Mouse (Mus musculus) heart, embryonic 15.5 days (tissue): Measurements from ENCODE around the gene Mgat5. TPM values are rescaled to one million over a fixed set of nuclear protein-coding genes. Genes with fewer than 3 reads are reported as not detected.
A peak's percentile ranks its signal among the peaks of the same experiment; 100 is the strongest.

Experiments
- ATAC-seq: fragments of 200-750 bp; cut with Nextera tagmentation; replicated peaks from 2 replicates; pipeline ENCODE4 v1.8.0; 2017; ENCODE audit warnings: low read depth, moderate TSS enrichment; ENCODE audit not compliant: insufficient number of reproducible peaks, insufficient read depth, low FRiP score
- H3K27ac ChIP-seq: fragments of 300-500 bp; sonication (generic); 2 replicates; pipeline ENCODE4 v1.5.1; 2015; ENCODE audit warnings: mild to moderate bottlenecking, inconsistent platforms
- H3K27me3 ChIP-seq: fragments of 300-500 bp; sonication (generic); 2 replicates; pipeline ENCODE4 v1.6.1; 2015; ENCODE audit warnings: inconsistent platforms
- H3K36me3 ChIP-seq: fragments of 300-500 bp; sonication (generic); 2 replicates; pipeline ENCODE4 v1.6.1; 2015; ENCODE audit warnings: mild to moderate bottlenecking, inconsistent platforms
- H3K4me1 ChIP-seq: fragments of 300-500 bp; sonication (generic); replicated peaks from 2 replicates; pipeline ENCODE4 v1.6.1; 2015; ENCODE audit warnings: inconsistent platforms
- H3K4me2 ChIP-seq: fragments of 300-500 bp; sonication (generic); 2 replicates; pipeline ENCODE4 v1.6.1; 2015; ENCODE audit warnings: inconsistent platforms, mild to moderate bottlenecking, moderate library complexity
- H3K4me3 ChIP-seq: fragments of 300-500 bp; sonication (generic); 2 replicates; pipeline ENCODE4 v1.5.1; 2015; ENCODE audit warnings: mild to moderate bottlenecking, inconsistent platforms
- H3K9ac ChIP-seq: fragments of 300-500 bp; sonication (generic); 2 replicates; pipeline ENCODE4 v1.6.1; 2015; ENCODE audit warnings: mild to moderate bottlenecking, inconsistent platforms
- H3K9me3 ChIP-seq: fragments of 300-500 bp; sonication (generic); replicated peaks from 2 replicates; pipeline ENCODE4 v1.6.1; 2016; ENCODE audit warnings: inconsistent platforms
- WGBS: fragments of 180-500 bp; shearing (Covaris S2); methylation state at CpG from one replicate; pipeline ENCODE4 v1.1.7; 2015; ENCODE audit warnings: mixed read lengths; 5-methylcytosine and 5-hydroxymethylcytosine counted together
- polyA plus RNA-seq: library from polyadenylated mRNA; unstranded; fragments of >200 nt; fragmentation: Nextera tagmentation; extraction: Ambion mirVana; gene quantifications from 2 replicates; pipeline ENCODE4 v1.2.1, GENCODE M21; 2015

Gene Mgat5
- polyA plus RNA-seq, 1 experiment from 2014 or later = 3.7 TPM

DNA sequence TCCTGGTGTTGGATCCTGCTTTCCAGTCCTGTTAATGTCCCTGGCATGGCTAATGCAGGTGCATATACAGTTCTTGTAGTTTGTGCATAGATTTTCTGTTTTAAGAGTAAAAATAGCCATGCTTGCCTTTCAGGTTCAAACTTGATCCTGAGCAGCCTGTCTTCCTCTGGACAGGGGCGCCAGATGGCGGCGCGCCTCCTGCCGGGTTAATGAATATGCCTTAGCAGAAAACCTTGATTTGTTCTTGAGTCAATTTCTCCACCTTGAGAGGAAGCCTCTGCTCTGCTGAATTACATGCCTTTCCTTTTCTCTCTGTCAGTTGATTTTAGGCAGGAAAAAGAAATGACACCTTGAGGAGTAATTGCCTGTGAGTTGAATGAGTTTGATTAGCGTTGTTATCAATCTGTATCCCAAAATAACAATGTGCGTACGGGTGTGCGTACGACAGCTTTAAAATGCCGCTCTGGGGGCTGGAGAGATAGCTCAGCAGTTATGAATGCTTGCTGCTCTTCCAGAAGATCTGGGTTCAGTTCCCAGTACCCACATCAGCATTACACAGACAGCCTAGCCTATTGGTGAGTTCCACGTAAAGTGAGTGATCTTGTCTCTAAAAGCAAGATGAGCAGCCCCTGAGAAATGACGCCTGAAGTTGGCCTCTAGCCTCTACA is 57.5 kb downstream of the Mgat5 start:
- ATAC-seq = no peak
- H3K9me3 ChIP-seq = no peaks in the 10 kb centered on the region
- H3K27me3 ChIP-seq = no peaks in the 10 kb centered on the region
- WGBS = 55% methylated on average over 13 of the region's 13 CpGs
- no peak overlapping the region for H3K4me3 ChIP-seq
- peak overlapping the region; percentile 27; the same call in 1 of the 2 replicates for H3K27ac ChIP-seq
- no peak overlapping the region for H3K9ac ChIP-seq
- peaks cover 17% of the 10 kb centered on the region for H3K4me1 ChIP-seq
- H3K36me3 ChIP-seq = no peaks in the 10 kb centered on the region
- H3K4me2 ChIP-seq = no peak overlapping the region

DNA sequence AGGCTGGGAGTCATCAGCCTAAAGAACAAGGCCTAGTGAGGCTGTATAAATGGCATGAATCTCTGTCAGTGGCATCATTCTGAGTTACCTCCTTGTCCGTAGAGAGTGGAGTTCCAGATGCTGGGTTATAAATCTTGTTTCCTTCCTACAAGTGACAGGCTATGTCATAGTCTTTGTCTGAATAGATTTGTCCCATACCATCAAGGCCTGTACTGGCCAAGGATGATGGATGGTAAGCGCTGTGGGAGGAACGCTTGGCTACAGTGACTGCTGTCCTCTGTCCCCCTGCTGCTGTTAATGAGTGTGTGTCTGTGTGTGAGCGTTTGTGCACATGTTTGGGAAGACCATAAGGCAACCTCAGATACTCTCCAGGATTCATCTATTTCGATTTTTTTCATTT is 63.2 kb downstream of the Mgat5 start:
- H3K4me2 ChIP-seq = no peak overlapping the region
- no peak overlapping the region for H3K27ac ChIP-seq
- H3K4me1 ChIP-seq = peaks cover 2% of the 10 kb centered on the region; the same call in 1 of the 2 replicates
- H3K27me3 ChIP-seq = no peaks in the 10 kb centered on the region
- ATAC-seq = no peak
- no peaks in the 10 kb centered on the region for H3K9me3 ChIP-seq
- H3K9ac ChIP-seq = no peak overlapping the region
- no peaks in the 10 kb centered on the region for H3K36me3 ChIP-seq
- 89% methylated on average over 5 of the region's 5 CpGs for WGBS
- H3K4me3 ChIP-seq = no peak overlapping the region

DNA sequence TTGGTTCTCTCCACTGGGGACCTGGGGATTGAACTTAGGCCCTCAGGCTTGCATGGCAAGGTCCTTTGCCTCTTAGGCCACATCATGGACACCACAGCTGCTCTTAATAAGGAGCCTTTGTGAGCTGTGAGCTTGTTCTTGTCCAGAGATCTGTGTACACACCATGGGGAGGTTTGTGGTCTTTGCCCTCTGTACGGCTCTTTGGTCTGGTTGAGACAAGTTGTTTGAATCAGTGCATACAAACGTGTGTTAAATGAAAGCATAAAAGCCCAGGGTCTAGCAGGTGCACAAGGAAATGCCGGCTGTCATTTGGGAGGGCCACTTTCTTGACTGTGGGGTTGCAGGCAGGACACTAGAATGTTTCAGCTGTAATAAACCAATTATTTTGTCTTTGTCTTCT is 64.5 kb downstream of the Mgat5 start:
- 78% methylated on average over 3 of the region's 3 CpGs for WGBS
- Histone ChIP-seq H3K4me1 (peaks cover 6% of the 10 kb centered on the region; the same call in 1 of the 2 replicates), H3K9me3 (no peaks in the 10 kb centered on the region), H3K4me3 (no peak overlapping the region), H3K27ac (no peak overlapping the region), H3K9ac (no peak overlapping the region), H3K27me3 (no peaks in the 10 kb centered on the region), H3K4me2 (no peak overlapping the region), H3K36me3 (no peaks in the 10 kb centered on the region)
- no peak for ATAC-seq

DNA sequence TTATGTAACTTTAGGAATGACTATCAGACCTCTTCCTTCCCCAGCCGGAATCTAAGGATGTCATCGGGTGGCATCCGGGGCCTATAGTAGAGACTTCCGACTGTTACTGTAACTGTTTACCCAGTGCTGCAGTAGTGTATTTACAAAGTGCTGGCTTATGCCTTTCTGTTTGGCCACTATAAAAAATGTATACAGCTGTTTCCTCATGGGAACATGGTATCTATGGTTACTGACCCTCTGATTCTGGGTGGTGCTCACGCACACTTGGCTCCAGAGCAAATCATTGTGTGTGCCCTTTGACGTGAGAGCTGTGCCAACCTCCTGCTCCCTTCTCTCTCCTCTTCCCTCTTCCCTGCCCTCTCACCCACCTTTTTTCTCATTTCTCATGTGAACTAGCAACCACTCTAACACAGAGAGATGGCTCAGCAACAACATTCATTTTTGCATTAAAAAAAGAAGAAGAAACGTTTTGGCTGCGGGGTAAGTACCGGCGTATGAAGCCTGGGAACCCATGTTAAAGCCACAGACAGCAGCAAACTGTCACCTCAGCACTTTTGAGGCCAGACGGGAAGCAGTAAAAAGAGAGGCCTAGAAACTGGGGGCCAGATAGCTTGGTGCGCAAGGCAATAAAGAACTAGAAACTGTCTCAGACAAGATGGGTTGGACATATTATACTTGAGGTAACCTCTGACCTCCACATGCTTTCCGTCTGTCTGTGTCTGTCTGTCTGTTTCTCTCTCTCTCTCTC is 65.6 kb downstream of the Mgat5 start:
- no peak for ATAC-seq
- H3K27ac ChIP-seq = no peak overlapping the region
- WGBS = 75% methylated on average over 13 of the region's 13 CpGs
- H3K4me2 ChIP-seq = no peak overlapping the region
- H3K4me3 ChIP-seq = no peak overlapping the region
- H3K9ac ChIP-seq = no peak overlapping the region
- H3K27me3 ChIP-seq = no peaks in the 10 kb centered on the region
- peaks cover 6% of the 10 kb centered on the region; the same call in 1 of the 2 replicates for H3K4me1 ChIP-seq
- no peaks in the 10 kb centered on the region for H3K36me3 ChIP-seq
- no peaks in the 10 kb centered on the region for H3K9me3 ChIP-seq

DNA sequence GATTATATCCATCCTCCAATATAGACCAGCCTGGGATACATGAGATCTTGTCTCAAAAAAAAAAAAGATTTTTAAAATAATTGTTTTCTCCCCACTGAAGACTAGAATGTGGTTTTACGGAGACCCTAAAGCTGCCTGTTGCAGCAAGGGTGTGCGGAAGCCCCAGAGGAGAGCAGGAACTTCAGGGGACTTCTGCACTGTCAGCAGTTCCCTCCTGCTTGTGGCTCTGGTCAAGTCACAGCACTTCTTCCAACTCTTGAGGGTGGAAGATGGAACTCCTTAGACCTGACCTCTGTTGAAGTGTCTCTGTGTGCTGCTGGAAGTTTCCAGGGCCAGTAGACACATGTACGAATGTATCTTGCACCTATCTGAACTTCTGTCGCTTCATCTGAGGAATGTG is 66.3 kb downstream of the Mgat5 start:
- WGBS = 89% methylated on average over 4 of the region's 4 CpGs
- no peaks in the 10 kb centered on the region for H3K27me3 ChIP-seq
- no peak for ATAC-seq
- H3K9ac ChIP-seq = no peak overlapping the region
- H3K27ac ChIP-seq = no peak overlapping the region
- H3K36me3 ChIP-seq = no peaks in the 10 kb centered on the region
- H3K4me1 ChIP-seq = peaks cover 6% of the 10 kb centered on the region; the same call in 1 of the 2 replicates
- no peak overlapping the region for H3K4me3 ChIP-seq
- H3K9me3 ChIP-seq = no peaks in the 10 kb centered on the region
- no peak overlapping the region for H3K4me2 ChIP-seq

DNA sequence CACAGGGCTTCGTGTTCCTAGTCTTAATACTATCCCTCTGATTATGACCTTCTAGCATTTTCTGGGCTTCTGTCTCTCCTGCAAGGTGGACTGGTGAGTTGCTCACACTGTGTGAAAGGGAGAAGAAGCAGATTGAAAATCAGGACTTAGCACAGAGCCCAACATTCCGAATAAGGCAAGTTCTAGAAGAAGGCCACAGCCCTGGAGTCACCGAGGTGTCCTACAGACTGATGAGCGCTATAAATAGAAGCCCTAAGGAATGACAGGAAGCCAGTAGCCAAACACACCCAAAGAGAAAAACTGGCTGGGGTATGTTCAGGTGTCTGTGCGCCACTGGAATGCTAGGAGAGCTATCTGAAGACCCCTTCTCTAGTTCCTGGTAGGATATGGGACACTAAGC is 68.5 kb downstream of the Mgat5 start:
- no peaks in the 10 kb centered on the region for H3K36me3 ChIP-seq
- 49% methylated on average over 5 of the region's 5 CpGs for WGBS
- H3K9me3 ChIP-seq = no peaks in the 10 kb centered on the region
- peak overlapping the region; percentile 69 for H3K27ac ChIP-seq
- peak; percentile 50; the same call in 1 of the 2 replicates for ATAC-seq
- H3K4me1 ChIP-seq = peaks cover 6% of the 10 kb centered on the region; the same call in 1 of the 2 replicates
- H3K4me3 ChIP-seq = no peak overlapping the region
- H3K4me2 ChIP-seq = no peak overlapping the region
- no peak overlapping the region for H3K9ac ChIP-seq
- no peaks in the 10 kb centered on the region for H3K27me3 ChIP-seq

DNA sequence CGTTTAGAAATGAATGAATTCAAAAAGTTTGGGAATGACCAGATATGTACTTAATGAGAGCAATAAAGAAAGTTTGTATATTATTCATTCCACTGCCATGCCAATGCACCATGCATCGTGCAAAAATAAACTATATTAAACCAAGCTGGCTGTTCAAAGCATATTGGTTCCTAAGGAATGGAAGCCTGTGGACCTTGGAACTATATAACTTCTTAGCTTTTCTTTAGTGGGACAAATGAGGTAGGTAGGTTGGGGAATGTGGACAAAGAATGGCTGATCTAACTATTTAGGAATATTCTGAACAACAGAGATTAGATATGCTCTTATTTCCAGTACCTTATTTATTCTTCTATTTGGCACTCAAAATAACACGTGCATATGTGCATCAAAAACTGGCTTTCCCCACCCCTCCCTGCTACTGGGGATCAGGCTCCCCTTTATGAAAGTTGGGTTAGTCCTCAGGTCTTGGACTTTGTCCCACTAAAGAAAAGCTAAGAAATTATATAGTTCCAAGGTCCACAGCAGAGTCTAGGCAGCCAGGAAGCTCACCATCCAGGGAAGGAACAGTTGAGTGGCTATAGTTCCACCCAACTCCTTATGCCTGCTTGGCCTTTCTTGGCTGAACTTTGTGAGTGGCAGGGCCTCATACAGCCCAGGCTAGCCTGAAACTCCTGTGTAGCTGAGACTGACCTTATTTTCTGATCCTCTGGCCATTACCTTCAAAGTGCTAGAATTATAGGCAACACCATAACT is 70.9 kb downstream of the Mgat5 start:
- Histone ChIP-seq H3K4me1 (peaks cover 6% of the 10 kb centered on the region; the same call in 1 of the 2 replicates), H3K4me2 (no peak overlapping the region), H3K4me3 (no peak overlapping the region), H3K9ac (no peak overlapping the region), H3K36me3 (no peaks in the 10 kb centered on the region), H3K9me3 (no peaks in the 10 kb centered on the region), H3K27me3 (no peaks in the 10 kb centered on the region), H3K27ac (no peak overlapping the region)
- WGBS = 86% methylated on average over 3 of the region's 3 CpGs
- ATAC-seq = no peak

DNA sequence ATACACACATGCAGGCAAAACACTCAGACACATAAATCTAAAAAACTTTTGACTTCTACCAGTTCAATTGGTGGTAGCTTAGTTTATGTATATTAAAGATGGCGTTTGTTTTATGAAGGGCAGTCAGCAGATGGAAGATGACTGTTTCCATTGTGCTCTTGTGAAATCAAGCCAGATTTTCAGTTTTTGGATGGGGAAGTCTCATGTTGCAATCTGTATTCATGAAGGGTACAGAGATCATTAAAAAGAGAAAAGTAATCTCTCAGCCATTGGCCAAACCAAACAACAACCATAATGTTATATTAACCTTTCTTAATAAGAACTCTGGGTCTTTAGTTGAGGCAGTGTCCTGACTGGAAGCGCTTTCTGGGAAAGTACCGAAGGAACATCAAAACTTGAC is 73.3 kb downstream of the Mgat5 start:
- no peak for ATAC-seq
- Histone ChIP-seq H3K9me3 (no peaks in the 10 kb centered on the region), H3K4me2 (no peak overlapping the region), H3K9ac (no peak overlapping the region), H3K4me1 (peaks cover 3% of the 10 kb centered on the region; the same call in 1 of the 2 replicates), H3K36me3 (no peaks in the 10 kb centered on the region), H3K27me3 (no peaks in the 10 kb centered on the region), H3K4me3 (no peak overlapping the region), H3K27ac (no peak overlapping the region)
- 87% methylated on average over 3 of the region's 3 CpGs for WGBS

DNA sequence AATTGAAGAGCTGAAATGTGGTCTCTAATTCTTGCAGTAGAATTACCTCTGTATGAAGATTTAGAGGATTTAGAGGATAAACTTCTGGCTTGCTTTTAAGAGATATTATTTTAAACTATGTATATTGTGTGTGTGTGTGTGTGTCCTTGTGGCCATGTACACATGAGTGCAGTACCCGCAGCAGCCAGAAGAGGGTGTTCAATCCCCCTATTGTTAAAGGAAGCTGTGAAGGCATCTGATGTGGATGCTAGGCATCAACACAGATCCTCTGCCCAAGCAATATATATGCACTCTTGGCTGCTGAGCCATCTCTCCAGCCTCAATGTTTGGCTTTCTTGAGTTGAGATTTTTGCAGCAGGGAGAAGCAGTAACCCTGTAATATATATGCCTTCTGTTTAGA is 75.4 kb downstream of the Mgat5 start:
- no peaks in the 10 kb centered on the region for H3K9me3 ChIP-seq
- no peaks in the 10 kb centered on the region for H3K27me3 ChIP-seq
- H3K36me3 ChIP-seq = no peaks in the 10 kb centered on the region
- no peak overlapping the region for H3K9ac ChIP-seq
- H3K4me2 ChIP-seq = no peak overlapping the region
- no peak overlapping the region for H3K4me3 ChIP-seq
- ATAC-seq = no peak
- no peaks in the 10 kb centered on the region for H3K4me1 ChIP-seq
- H3K27ac ChIP-seq = no peak overlapping the region
- WGBS = 93% methylated on average over 1 of the region's 1 CpGs

DNA sequence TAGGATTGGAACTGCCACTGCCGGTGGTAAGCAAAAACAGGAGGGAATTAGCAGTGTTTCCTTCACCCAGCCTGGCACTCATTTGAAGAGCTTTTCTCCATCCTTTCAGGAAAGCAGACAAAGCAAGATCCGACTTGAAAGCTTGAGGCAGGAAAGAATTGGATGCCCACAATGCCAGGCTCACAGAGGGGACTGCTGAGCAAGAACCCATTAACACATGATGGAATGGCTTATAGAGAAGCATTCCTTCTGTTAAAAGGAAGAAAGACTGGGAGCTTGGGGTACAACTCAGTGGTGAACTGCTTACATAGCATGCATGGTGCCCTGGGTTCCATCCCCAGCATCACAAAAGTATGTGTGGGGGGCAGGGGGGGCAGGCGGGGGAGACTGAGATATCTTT is 80.2 kb downstream of the Mgat5 start:
- H3K9ac ChIP-seq = no peak overlapping the region
- no peaks in the 10 kb centered on the region for H3K36me3 ChIP-seq
- WGBS = 83% methylated on average over 3 of the region's 3 CpGs
- H3K4me3 ChIP-seq = no peak overlapping the region
- H3K4me1 ChIP-seq = no peaks in the 10 kb centered on the region
- no peaks in the 10 kb centered on the region for H3K9me3 ChIP-seq
- H3K27me3 ChIP-seq = no peaks in the 10 kb centered on the region
- H3K4me2 ChIP-seq = no peak overlapping the region
- H3K27ac ChIP-seq = no peak overlapping the region
- no peak for ATAC-seq

DNA sequence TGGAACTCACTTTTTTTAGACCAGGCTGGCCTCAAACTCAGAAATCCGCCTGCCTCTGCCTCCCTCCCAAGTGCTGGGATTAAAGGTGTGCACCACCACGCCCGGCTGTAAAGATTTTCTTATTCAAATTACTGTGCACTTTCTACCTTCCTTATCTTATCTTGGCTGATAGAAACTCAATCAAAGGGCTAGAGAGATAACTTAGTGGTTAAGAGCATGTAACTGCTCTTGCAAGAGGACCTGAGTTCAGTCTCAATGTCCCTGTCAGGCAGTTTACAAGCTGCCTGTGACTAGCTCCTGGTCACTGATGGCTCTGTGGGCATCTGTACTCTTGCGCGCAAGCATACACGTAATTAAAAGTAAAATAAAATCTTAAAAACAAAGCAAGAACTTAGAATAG is 82.7 kb downstream of the Mgat5 start:
- Histone ChIP-seq H3K27me3 (no peaks in the 10 kb centered on the region), H3K4me1 (no peaks in the 10 kb centered on the region), H3K27ac (no peak overlapping the region), H3K9ac (no peak overlapping the region), H3K4me2 (no peak overlapping the region), H3K4me3 (no peak overlapping the region), H3K36me3 (no peaks in the 10 kb centered on the region), H3K9me3 (no peaks in the 10 kb centered on the region)
- WGBS = 81% methylated on average over 6 of the region's 6 CpGs
- no peak for ATAC-seq
